Mouse (Mus musculus) G1E (cell line): ENCODE data around the gene Alg12. TPM values are rescaled to one million over a fixed set of nuclear protein-coding genes. Genes with fewer than 3 reads are reported as not detected.

Source experiments
- ATAC-seq: 2 replicates; pipeline ENCODE4 v1.8.0; 2016; ENCODE audit warnings: mild to moderate bottlenecking; ENCODE audit not compliant: insufficient number of reproducible peaks, poor library complexity, low FRiP score, severe bottlenecking; ENCODE audit errors: extremely low read depth
- DNase-seq: peaks from one replicate; pipeline ENCODE4 v3.0.0; 2012; ENCODE audit warnings: low spot score
- H3K27me3 ChIP-seq: 2 replicates; pipeline ENCODE4 v1.6.1; 2012; ENCODE audit warnings: mild to moderate bottlenecking, low read length, inconsistent platforms; ENCODE audit not compliant: insufficient read depth
- H3K36me3 ChIP-seq: replicated peaks from 2 replicates; pipeline ENCODE3; 2012; ENCODE audit warnings: mild to moderate bottlenecking, inconsistent platforms
- H3K4me1 ChIP-seq: 2 replicates; pipeline ENCODE4 v1.6.1; 2012; ENCODE audit warnings: low read depth, low read length, inconsistent platforms, mixed read lengths; ENCODE audit not compliant: insufficient read depth
- H3K4me3 ChIP-seq: 2 replicates; pipeline ENCODE4 v1.5.1; 2012; ENCODE audit warnings: low read depth, mild to moderate bottlenecking, inconsistent platforms, low read length, moderate library complexity, mixed read lengths
- H3K9me3 ChIP-seq: replicated peaks from 2 replicates; pipeline ENCODE4 v1.6.1; 2012; ENCODE audit warnings: inconsistent platforms
- CTCF ChIP-seq: IDR thresholded peaks from 2 replicates; pipeline ENCODE4 v1.5.1; 2012; ENCODE audit warnings: low read depth, low read length, inconsistent platforms, mixed read lengths
- GATA1 ChIP-seq: IDR thresholded peaks from 2 replicates; pipeline ENCODE4 v1.6.1; 2012; ENCODE audit warnings: borderline replicate concordance, low read length, inconsistent platforms, mixed read lengths
- GATA2 ChIP-seq: IDR thresholded peaks from 2 replicates; pipeline ENCODE4 v1.6.1; 2012; ENCODE audit warnings: low read depth, low read length, inconsistent platforms, borderline replicate concordance
- POLR2AphosphoS5 ChIP-seq: IDR thresholded peaks from 2 replicates; pipeline ENCODE4 v1.6.1; 2012; ENCODE audit warnings: low read depth, low read length, inconsistent platforms; ENCODE audit not compliant: insufficient replicate concordance
- TAL1 ChIP-seq: conservative IDR thresholded peaks from 2 replicates; pipeline ENCODE4 v1.6.1; 2012; ENCODE audit warnings: low read depth, low read length, inconsistent platforms, mixed read lengths
- polyA plus RNA-seq: library from polyadenylated mRNA; stranded (reverse); fragments of >175 nt; gene quantifications from 2 replicates; pipeline ENCODE4 v1.2.3, GENCODE M21; 2012
- total RNA-seq, 2 experiments: library from RNA; stranded (forward) in 1 of 2; stranded (reverse) in 1 of 2; fragments of 200-1000 nt in 1 of 2; fragments of >200 nt in 1 of 2; fragmentation: Nextera tagmentation in 1 of 2; gene quantifications; 2 replicates each; pipeline ENCODE4 v1.2.3; 2014 to 2017

The Alg12 gene
- total and polyA plus RNA-seq, 3 experiments, result 4.8 to 18.1 (median 7.8) TPM

- H3K4me3 ChIP-seq, result no peak overlapping the region
- DNase-seq (no peak), ATAC-seq (no peak)
- peaks cover 23% of the 10 kb centered on the region for H3K4me1 ChIP-seq
- TF ChIP-seq TAL1 (no peak), GATA1 (no peak), GATA2 (no peak), CTCF (no peak)
- peaks cover 6% of the 10 kb centered on the region for H3K36me3 ChIP-seq
- H3K27me3 ChIP-seq, result peaks cover 26% of the 10 kb centered on the region
- H3K9me3 ChIP-seq, result peaks cover 30% of the 10 kb centered on the region
Observed at GRCm38 (mm10) chr15:88859206-88859970, 40.3 kb upstream of the Alg12 start.

GRCm38 (mm10) chr15:88858707-88859106 lies 39.6 kb upstream of the Alg12 start:
- Histone ChIP-seq H3K4me3 (no peak overlapping the region), H3K36me3 (no peaks in the 10 kb centered on the region), H3K9me3 (peaks cover 24% of the 10 kb centered on the region), H3K27me3 (peaks cover 30% of the 10 kb centered on the region), H3K4me1 (peaks cover 20% of the 10 kb centered on the region)
- DNase-seq, result no peak
- no peak for TF ChIP-seq GATA2
- no peak for ATAC-seq

- ATAC-seq (no peak), DNase-seq (no peak)
- Histone ChIP-seq H3K4me3 (no peak overlapping the region), H3K27me3 (peaks cover 30% of the 10 kb centered on the region), H3K9me3 (peaks cover 18% of the 10 kb centered on the region), H3K4me1 (peaks cover 14% of the 10 kb centered on the region), H3K36me3 (no peaks in the 10 kb centered on the region)
- TF ChIP-seq TAL1 (no peak), POLR2AphosphoS5 (no peak), GATA2 (no peak), CTCF (no peak), GATA1 (no peak)
Observed at GRCm38 (mm10) chr15:88858141-88858541, 39.0 kb upstream of the Alg12 start.

DNA sequence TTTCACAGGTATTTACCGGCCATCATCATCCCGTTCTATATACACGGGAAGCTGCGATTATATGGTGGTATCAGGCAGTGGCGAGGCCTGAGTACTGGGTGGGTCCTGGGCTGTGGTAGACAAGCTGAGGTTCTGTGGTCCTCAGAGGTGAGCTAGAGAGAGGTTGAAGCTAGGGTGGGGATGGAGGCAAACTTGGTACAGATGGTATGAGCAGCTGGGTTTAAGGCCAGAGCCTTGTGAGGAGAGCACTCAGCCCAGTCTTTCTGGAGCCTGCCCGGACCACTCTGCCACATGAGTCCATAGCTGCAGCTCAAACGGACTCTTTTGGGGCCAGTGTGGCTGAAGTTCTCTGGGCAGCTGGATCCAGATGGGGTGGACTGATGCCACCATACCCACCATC lies 38.2 kb upstream of the Alg12 start:
- H3K27me3 ChIP-seq, result peaks cover 34% of the 10 kb centered on the region
- TF ChIP-seq GATA1 (no peak), TAL1 (no peak), POLR2AphosphoS5 (no peak), GATA2 (no peak), CTCF (no peak)
- no peak for DNase-seq
- H3K4me3 ChIP-seq, result no peak overlapping the region
- H3K4me1 ChIP-seq, result peaks cover 8% of the 10 kb centered on the region
- no peak for ATAC-seq
- H3K36me3 ChIP-seq, result no peaks in the 10 kb centered on the region
- peaks cover 10% of the 10 kb centered on the region for H3K9me3 ChIP-seq

- no peak overlapping the region for H3K4me3 ChIP-seq
- peaks cover 3% of the 10 kb centered on the region for H3K4me1 ChIP-seq
- no peak for ATAC-seq
- TF ChIP-seq TAL1, result no peak
- no peak for TF ChIP-seq GATA2
- TF ChIP-seq GATA1, result no peak
- TF ChIP-seq CTCF, result no peak
- TF ChIP-seq POLR2AphosphoS5, result no peak
- no peak for DNase-seq
- H3K27me3 ChIP-seq, result peaks cover 38% of the 10 kb centered on the region
- peaks cover 3% of the 10 kb centered on the region for H3K9me3 ChIP-seq
- no peaks in the 10 kb centered on the region for H3K36me3 ChIP-seq
Observed at GRCm38 (mm10) chr15:88856613-88857012, 37.5 kb upstream of the Alg12 start.

GRCm38 (mm10) chr15:88855896-88856417 lies 36.8 kb upstream of the Alg12 start:
- no peak for DNase-seq
- TF ChIP-seq CTCF (no peak), GATA1 (no peak)
- H3K4me3 ChIP-seq, result no peak overlapping the region
- peaks cover 40% of the 10 kb centered on the region for H3K27me3 ChIP-seq
- ATAC-seq, result no peak
- no peaks in the 10 kb centered on the region for H3K36me3 ChIP-seq
- H3K4me1 ChIP-seq, result no peaks in the 10 kb centered on the region; the same call in 1 of the 2 replicates
- no peaks in the 10 kb centered on the region for H3K9me3 ChIP-seq
